Mouse (Mus musculus) CD4-positive, CD25-positive, alpha-beta regulatory T cell, adult 2 months (primary cell): ENCODE measurements around the gene Ice2.
A peak's percentile ranks its signal among the peaks of the same experiment; 100 is the strongest.

ENCODE experiments used
- DNase-seq: peaks from one replicate; pipeline ENCODE4 v3.0.0-alpha.2; 2012; ENCODE audit warnings: low read depth, low spot score

Ice2 gene

GRCm38 (mm10) chr9:69397760-69398452 is at the start of gene Ice2:
Gene Ice2 (plus strand): TSS chr9:69397906.
- peak; percentile 88 for DNase-seq

GRCm38 (mm10) chr9:69349537-69349936 is 48.2 kb upstream of the Ice2 start:
- peak; percentile 39 for DNase-seq

DNA sequence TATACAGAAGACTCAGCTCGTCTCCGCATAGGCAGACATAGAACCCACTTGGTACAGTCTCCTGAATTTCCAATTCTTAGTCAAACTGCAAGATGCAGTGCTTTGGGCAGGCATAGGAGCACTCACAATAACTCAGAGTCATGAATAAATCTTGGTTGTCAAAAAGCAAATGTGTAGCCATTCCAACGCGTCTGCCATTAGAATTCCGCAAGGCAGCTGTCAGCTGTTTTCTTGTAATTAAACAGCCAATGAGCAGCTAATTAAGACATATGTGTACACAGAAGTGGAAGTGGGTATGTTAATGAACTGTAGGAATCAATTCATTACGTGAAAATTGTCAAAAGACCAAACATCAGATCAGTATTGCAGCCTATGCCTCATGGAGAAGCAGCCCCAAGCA is 43.5 kb upstream of the Ice2 start:
- DNase-seq: no peak

DNA sequence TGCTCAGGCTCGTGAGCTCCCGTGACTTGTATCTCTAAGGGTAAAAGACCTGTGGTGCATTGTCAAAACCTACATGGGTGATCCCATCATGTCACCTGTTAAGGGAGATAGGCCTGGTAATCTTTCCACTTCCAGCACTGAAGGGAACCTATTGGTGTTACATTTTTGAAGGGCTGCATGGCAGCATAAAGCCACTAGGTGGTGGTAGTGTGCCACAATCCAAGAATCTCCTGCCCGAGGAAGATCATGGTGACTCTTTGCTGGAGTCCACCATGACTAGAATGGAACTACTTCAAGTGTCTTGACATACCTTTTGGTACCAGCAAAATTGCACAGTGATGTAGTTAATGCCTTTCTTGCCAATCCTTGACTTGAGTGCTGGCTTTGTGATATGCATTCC is 39.9 kb upstream of the Ice2 start:
- DNase-seq: peak; percentile 75

DNA sequence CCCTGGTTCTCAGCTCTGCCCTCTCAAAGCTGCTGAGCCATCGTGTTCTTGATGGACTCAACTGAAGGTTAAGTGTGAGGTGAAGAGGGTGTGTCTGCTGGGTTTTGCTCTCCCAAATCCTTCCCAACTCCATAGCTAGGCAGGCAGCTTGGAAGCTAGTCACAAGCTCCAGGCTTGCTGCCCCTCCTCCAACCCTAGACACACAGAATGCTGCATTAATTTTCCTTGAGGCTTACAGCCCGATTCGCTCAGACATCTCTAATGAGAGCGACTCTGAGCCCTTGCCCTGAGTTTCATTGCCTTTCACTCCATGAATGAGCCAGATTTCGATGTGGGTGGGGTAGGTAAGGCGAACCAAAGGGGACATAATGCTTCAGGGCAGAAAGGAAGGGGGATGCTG is 38.9 kb upstream of the Ice2 start:
- no peak for DNase-seq

- no peak for DNase-seq
These were observed 35.7 kb upstream of the Ice2 start for GRCm38 (mm10) chr9:69361951-69362445.

GRCm38 (mm10) chr9:69362766-69363165 is 34.9 kb upstream of the Ice2 start:
- no peak for DNase-seq

DNA sequence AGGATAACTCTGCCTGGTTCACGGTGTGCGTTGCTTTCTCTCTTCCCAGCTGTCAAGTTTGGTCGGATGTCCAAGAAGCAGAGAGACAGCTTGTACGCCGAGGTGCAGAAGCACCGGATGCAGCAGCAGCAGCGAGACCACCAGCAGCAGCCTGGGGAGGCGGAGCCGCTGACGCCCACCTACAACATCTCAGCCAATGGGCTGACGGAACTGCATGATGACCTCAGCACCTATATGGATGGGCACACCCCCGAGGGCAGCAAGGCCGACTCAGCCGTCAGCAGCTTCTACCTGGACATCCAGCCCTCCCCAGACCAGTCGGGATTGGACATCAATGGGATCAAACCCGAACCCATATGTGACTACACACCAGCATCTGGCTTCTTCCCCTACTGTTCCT is 33.6 kb upstream of the Ice2 start:
- no peak for DNase-seq

DNA sequence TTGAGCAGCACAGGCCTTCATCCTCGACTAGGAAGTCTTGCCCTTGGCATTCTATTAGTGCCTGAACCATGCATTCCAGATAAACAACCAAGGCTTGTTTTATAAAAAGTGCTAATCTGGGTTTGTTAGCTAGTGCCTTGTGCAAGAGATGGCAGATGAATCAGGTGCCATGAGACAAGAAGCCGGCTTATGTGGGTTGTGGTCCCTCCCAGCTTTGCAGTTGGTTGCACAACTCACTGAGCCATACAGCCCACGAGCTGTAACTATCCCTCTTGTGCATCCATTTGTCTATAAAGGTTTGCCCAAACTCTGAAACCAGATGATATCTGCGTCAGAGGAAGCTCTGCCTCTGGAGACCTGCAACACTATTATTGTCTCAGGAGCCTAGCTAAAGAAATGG is 30.7 kb upstream of the Ice2 start:
- DNase-seq: no peak

GRCm38 (mm10) chr9:69368071-69368470 is 29.6 kb upstream of the Ice2 start:
- DNase-seq: peak; percentile 79

DNA sequence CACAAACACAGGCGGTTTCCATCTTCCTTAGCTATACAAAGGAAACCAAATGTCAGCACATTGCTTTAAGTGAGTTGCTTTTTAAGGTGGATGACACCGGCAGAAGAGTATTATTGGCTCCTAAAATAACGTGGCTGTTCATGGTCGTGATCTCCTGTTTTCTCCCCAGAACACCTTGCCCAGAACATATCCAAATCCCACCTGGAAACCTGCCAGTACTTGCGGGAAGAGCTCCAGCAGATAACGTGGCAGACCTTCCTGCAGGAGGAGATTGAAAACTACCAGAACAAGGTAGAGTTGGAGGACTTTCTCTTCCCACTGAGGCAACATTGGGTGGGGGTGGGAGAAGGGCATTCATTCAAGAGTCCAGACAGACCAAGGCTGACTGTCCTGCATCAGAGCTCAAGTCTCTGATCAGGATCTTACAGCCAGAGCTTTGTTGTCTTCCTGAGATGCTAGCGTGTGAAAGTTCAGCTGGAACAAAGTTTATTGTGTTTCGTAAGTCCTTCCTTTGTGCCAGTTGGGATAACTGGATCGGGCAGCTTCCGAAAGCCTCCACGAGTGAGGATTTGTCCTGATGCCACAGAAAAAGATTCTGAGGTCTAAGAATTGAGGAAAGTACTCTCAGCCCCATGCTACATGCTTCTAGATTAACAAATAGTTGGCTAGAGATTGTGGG is 26.5 kb upstream of the Ice2 start:
- DNase-seq: no peak

GRCm38 (mm10) chr9:69372871-69373270 is 24.8 kb upstream of the Ice2 start:
- DNase-seq: no peak

- peak; percentile 16 for DNase-seq
These were observed 20.6 kb upstream of the Ice2 start for GRCm38 (mm10) chr9:69376982-69377653.

DNA sequence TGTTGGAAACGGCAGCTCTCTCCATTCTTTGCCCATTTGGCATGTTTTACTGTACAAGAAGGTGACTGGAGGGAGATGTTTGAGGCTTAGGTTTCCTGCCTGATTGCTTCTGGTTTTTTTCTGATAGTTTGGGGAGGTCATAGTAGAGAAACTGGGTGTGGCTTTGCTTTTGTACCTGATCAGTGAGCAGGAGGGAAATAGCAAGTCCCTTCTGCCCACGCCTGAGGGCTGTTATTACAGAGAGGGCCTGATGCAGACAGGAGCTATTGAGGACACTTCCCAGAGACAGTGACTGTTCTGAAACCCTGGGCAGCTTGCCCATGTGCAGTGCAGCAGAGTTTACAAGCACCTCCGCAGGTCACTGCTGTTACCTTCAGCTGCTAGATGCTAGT is 20.1 kb upstream of the Ice2 start:
- DNase-seq: no peak

GRCm38 (mm10) chr9:69380546-69380945 is 17.2 kb upstream of the Ice2 start:
- DNase-seq: no peak

GRCm38 (mm10) chr9:69381741-69382140 is 16.0 kb upstream of the Ice2 start:
- no peak for DNase-seq

DNA sequence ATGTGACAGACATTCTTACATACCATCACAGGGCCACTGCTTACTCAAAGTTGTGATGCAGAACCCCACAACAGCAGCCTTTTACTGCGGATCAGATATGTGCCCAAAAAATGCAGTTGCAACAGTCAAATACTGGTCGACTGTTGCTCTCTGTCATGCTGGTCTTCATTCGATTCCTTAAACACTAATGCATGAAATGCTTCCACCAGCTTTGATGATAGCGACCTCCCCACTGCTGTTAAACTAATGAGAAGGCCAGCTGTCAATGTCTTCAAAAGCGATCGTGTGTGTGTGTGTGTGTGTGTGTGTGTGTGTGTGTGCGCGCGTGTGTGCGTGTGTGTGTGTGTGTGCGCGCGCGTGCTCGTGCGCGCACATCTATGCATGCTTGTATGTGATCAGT is 13.2 kb upstream of the Ice2 start:
- DNase-seq: no peak

- DNase-seq: no peak
These were observed 12.8 kb upstream of the Ice2 start for GRCm38 (mm10) chr9:69384905-69385304.

DNA sequence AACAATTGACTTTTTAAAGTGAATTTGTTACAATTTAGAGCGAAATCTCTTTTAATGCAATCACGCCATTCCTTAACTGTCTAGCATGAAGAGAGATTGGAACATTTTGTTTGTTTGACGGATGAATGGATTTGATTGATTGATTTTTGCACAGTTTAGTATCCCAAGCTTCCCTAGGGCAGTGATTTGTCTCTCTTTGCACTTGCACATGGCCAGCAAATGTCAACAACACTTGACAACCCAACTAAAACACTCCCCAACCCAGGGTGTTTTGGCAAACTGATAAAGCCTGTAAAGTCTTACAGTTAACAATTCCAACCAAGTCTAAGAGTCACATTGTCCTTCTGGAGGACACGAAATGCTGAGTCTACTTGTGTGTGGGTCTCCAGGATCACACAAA is 10.4 kb upstream of the Ice2 start:
- DNase-seq: no peak

GRCm38 (mm10) chr9:69390631-69391030 is 7.1 kb upstream of the Ice2 start:
- no peak for DNase-seq

DNA sequence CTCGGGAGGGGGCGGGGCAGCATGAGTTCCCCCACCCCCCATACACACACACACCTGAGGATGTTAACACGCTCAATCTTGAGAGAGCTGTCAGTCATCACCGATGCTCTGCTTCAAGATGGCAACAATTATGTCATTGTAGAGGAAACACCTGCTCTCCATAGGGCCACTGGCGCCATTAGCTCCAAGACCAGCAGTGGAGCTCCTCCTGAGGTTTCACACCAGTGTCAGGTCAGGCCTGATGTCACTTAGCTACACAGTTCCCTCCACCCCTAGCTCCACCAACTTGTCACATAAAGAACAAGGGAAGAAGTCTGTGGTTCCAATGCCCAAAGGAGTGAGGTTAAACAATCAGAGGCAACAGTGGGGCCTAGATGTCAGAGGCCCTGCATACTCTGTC is 3.5 kb upstream of the Ice2 start:
- DNase-seq: no peak

DNA sequence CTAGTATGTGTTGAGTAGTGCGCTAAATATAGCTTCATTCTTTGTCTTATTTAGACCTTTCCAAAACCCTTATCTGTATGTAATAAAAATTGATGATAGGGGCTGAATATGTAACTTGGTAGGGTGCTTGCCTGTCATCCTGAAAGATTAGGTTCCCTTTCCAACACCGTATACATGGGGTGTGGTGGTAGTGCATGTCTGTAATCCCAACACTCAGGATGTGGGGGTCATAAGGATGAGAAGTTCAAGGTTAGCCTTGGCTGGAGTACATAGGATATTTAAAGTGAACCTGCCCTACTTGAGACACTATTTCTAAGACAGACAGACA is 310 bp upstream of the Ice2 start:
- no peak for DNase-seq

DNA sequence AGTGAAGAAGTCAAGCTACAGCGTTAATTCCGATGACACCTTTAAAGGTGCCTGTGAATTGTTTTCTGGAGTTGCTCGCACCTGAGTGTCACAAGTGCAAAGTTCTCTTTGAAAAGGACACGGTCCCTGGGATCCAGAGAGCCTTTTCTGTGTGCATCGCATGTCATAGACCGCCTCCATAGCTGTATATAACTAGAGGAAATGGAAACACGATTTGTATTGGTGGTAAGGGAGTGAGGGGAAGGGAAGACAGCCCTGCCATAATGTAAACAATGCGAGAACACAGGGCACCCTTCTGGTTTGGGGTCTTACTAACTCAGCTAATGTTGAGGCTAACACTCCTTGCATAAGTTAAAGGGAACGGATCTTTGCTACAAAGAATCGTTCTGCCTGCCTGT is 746 bp downstream of the Ice2 start:
- DNase-seq: no peak
